Mouse (Mus musculus) testis, adult 2 months (tissue): Measurements from ENCODE around the gene Kcnip3.

Experiments used
- CTCF ChIP-seq: fragments of 200-500 bp; IDR thresholded peaks from 2 replicates; pipeline ENCODE4 v1.5.1; 2012; ENCODE audit warnings: low read depth, mild to moderate bottlenecking, inconsistent platforms, low read length, moderate library complexity; ENCODE audit not compliant: control insufficient read depth, insufficient read depth, insufficient replicate concordance
- POLR2A ChIP-seq: fragments of 200-500 bp; IDR thresholded peaks from 2 replicates; pipeline ENCODE4 v1.6.1; 2012; ENCODE audit warnings: low read depth, mild to moderate bottlenecking, inconsistent platforms, low read length, moderate library complexity; ENCODE audit not compliant: control insufficient read depth

GRCm38 (mm10) chr2:127470183-127470582 lies 51.7 kb downstream of the Kcnip3 start:
- TF ChIP-seq CTCF (no peak), POLR2A (no peak)
